Mouse (Mus musculus): Measurements from ENCODE around the gene Crcp.
A peak's percentile ranks its signal among the peaks of the same experiment; 100 is the strongest.

Gene Crcp

GRCm38 (mm10) chr5:130029142-130029897, at the start of gene Crcp, which contains the start of gene Asl:
Crcp (plus strand) TSS chr5:130029290.
Asl (minus strand) TSS chr5:130029247.
- DNase-seq, result peak; percentile 80

DNA sequence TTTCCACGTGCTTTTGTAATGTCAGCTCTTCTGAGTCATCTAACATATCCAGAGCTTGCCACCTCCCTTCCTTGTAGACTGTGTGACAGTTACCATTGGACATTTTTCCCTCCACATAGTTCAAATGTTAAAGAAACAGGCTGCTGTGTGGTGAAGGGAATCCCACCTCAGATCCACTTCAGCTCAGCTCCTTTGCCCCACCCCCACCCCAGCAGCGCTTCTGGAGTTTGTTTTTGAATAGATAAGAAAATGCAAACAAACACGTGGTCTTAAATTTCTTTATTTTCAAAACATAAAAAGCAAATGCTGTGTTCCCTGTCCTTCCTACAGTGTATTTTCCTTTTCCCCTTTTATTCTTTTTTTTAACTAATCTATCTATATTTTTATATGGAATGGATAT, 48.9 kb upstream of the Crcp start:
- DNase-seq, result no peak

DNA sequence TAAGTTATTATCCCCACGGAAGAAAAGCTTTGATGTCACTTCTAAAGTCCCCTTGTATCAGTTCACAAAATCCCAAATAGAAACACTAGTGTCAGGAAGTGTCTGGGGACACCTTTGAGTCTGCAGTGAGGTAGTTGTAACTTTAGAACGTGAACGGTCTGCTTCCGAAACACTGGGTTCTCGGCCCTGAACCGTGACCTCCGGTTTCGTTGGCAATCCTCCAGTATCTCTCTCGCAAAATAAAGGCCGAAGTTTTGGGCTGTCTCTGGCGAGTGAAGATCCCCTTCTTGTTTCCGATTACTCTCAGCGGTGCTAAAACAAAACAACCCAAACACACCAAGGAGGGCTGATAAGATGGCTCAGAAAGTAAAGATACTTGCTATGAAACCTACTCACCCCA, 39.7 kb upstream of the Crcp start:
- no peak for DNase-seq

DNA sequence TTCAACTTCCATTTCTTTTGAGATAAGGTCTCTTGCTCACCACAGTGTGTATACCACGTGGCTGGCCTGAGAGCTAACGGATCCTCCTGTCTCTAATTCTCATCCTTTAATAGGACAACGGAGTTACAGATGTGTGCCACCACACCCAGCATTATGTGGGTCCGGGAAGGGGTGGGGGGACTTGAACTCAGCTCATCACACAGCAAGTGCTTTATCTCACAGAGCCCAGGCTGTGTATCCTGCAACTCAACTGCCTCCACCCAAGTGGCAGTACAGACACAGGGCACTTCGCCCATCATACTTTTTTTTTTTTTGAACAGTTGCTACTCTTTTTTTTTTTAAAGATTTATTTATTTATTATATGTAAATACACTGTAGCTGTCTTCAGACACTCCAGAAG, 37.2 kb upstream of the Crcp start:
- no peak for DNase-seq

GRCm38 (mm10) chr5:129993374-129993773, 35.7 kb upstream of the Crcp start:
- no peak for DNase-seq

DNA sequence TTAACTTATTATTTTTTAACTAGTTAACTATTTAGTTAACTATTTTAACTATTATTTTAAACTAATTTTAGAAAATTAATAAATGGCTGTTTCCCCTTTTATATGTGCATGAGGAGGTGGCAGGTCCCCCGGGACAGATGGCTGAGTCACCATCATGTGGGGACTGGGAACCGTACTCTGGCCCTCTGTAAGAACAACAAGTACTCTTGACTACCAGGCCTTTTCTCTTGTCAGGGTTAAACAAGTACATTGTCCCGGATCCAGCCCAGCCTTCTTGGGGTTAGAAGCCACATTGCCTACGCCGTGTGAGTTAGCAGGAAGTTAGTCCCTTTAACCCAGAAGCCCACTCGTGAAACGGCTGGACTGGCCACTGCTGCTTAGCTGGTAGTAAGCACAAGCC, 34.1 kb upstream of the Crcp start:
- DNase-seq, result no peak

DNA sequence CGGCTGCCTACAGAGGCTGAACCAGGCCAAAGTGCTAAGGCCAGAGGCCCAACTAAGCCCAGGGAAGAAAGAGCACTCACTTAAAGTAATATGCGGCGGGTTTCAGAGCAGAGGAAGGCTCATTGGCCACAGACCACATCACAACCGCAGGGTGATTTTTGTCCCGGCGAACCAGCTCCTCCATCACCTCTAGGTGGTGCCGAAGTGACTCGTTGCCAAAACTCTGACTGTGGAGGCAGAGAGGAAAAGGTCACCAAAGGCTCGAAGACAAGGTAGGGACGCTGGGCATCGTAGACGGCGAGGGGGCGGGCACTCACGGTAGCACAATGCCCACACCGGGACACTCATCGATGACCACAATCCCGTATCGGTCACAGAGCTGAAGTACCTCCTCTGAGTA, 31.4 kb upstream of the Crcp start:
- DNase-seq, result no peak

DNA sequence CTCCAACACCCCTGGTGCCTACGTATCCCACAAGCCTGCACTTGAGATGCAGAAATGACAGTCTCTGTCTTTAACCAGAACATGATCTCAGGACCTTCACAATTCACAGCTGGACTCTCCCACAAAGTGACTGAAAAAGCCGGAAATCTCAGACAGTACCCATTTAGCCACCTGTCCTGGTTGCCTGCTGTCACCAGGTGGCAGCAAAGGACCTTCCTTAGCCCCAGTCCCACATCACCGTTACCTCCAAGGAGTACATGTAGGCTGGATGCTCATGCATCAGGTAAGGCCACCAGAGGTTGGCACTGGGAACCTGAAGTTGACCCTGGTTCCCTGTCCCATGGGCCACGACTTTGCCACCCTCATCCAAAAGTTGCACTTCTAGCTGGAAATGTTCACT, 30.0 kb upstream of the Crcp start:
- peak; percentile 55 for DNase-seq

DNA sequence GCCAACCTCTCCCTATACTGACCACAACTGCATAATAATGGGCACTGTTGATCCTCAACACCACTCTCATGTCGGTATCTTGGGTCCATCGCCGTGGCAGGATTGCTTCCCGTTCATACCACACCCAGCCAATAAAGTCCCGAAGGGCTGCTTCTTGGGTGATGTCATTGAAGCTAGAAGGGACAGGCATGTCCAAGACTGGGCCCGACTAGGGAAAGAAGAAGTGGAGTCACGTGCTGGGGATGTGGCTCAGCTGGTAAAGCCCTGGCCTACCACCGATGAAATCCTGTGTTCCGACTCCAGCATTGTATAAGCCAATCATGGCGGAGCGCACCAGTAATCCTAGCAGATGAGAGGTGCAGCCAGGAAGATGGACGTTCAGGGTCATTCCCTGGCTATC, 28.4 kb upstream of the Crcp start:
- DNase-seq, result no peak

- no peak for DNase-seq
Measured at GRCm38 (mm10) chr5:130001356-130001987, 27.6 kb upstream of the Crcp start.

- peak; percentile 81 for DNase-seq
Measured at GRCm38 (mm10) chr5:130002301-130003146, 26.6 kb upstream of the Crcp start, which contains the start of gene Gusb. Gusb (minus strand) TSS chr5:130003049.

GRCm38 (mm10) chr5:130003229-130003628, 25.9 kb upstream of the Crcp start:
- DNase-seq, result no peak

GRCm38 (mm10) chr5:130007344-130007743, 21.7 kb upstream of the Crcp start:
- no peak for DNase-seq

GRCm38 (mm10) chr5:130008034-130008590, 21.0 kb upstream of the Crcp start:
- no peak for DNase-seq

- DNase-seq, result no peak
Measured at GRCm38 (mm10) chr5:130009784-130010183, 19.3 kb upstream of the Crcp start.

DNA sequence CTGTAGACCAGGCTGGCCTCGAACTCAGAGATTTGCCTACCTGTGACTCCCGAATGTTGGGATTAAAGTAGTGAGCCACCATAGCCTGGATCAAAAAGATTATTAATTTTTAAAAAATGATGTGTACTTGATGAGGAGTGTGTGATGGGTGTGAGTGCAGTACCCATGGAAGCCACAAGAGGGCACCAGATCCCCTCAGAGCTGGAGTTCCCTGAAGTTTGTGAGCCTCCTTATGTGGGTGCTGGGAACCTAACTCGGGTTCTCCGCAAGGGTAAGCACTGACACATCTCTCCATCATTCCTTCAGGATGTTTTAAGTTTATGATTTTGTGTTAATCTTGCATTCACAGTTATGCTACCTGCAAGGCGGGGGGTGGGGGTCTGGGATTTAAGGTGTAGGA, 18.1 kb upstream of the Crcp start:
- DNase-seq, result no peak

DNA sequence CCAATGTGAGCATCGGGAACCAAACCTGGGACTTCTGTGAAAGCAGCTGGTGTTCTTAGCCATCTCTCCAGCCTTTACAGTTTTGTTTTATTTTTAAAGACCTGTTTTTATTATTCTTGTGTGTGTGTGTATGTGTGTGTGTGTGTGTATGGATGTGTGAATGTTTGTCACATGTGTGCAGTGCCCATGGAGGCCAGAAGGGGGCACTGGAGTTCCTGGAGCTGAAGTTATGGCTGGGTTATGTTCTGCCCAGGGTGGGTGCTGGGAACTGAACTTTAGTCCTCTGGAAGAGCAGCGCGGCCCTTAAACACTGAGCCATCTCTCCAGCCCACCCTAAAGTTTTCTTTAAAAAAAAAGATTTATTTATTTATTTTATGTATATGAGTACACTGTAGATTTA, 14.0 kb upstream of the Crcp start:
- no peak for DNase-seq

DNA sequence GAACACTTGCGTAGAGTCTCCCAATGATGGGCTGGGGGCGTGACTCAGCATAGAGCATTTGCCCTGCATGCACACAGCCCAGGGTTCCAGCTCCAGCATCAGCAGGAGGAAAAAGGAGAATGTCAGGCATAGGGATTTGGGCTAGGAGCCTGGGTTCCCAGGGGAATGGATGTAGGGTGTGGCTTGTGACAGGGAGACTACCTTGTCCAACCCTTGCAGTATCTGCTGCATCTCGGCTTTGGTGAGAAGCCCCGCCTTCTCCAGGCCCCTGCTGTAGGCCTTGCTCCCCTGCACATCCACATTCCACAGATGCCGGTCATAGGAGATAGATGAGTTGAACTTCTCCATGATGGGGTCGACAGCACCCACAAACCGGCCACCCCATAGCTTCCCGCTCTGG, 9.6 kb upstream of the Crcp start:
- no peak for DNase-seq

- peak; percentile 51 for DNase-seq
Measured at GRCm38 (mm10) chr5:130021361-130021966, 7.6 kb upstream of the Crcp start.

- peak; percentile 72 for DNase-seq
Measured at GRCm38 (mm10) chr5:130022366-130022765, 6.7 kb upstream of the Crcp start.

GRCm38 (mm10) chr5:130023067-130023766, 5.9 kb upstream of the Crcp start:
- DNase-seq, result no peak
